Mouse (Mus musculus): ENCODE results near the gene Abca13. TPM values are rescaled to one million over a fixed set of nuclear protein-coding genes. Genes with fewer than 3 reads are reported as not detected.

Abca13 gene
- polyA plus RNA-seq, 1 experiment from 2014 or later: 0.13 TPM

GRCm38 (mm10) chr11:9536811-9537210, 345.1 kb downstream of the Abca13 start:
- WGBS: 57% methylated on average over 6 of the region's 6 CpGs
- H3K36me3 ChIP-seq: no peaks in the 10 kb centered on the region
- no peak overlapping the region for H3K4me2 ChIP-seq (replicated peaks)
- H3K9ac ChIP-seq: no peak overlapping the region
- H3K4me1 ChIP-seq: peaks cover 4% of the 10 kb centered on the region; the same call in 1 of the 2 replicates
- H3K27ac ChIP-seq: no peak overlapping the region
- ATAC-seq (ENCODE audit: insufficient number of reproducible peaks, insufficient read depth, low FRiP score, low TSS enrichment): no peak
- H3K9me3 ChIP-seq: no peaks in the 10 kb centered on the region
- no peaks in the 10 kb centered on the region for H3K27me3 ChIP-seq
- H3K4me3 ChIP-seq: no peak overlapping the region

- no peaks in the 10 kb centered on the region for H3K27me3 ChIP-seq
- WGBS: 42% methylated on average over 1 of the region's 1 CpGs
These were observed 346.6 kb downstream of the Abca13 start for GRCm38 (mm10) chr11:9538328-9538727.

GRCm38 (mm10) chr11:9560026-9560425, 368.3 kb downstream of the Abca13 start:
- no peak overlapping the region for H3K27ac ChIP-seq
- no peak overlapping the region for H3K4me3 ChIP-seq
- H3K9ac ChIP-seq: no peak overlapping the region
- no peak for ATAC-seq (ENCODE audit: insufficient number of reproducible peaks, insufficient read depth, low FRiP score, low TSS enrichment)
- no peaks in the 10 kb centered on the region for H3K4me1 ChIP-seq
- H3K9me3 ChIP-seq: no peaks in the 10 kb centered on the region
- WGBS: 81% methylated on average over 2 of the region's 2 CpGs
- no peaks in the 10 kb centered on the region for H3K27me3 ChIP-seq
- no peaks in the 10 kb centered on the region for H3K36me3 ChIP-seq
- no peak overlapping the region for H3K4me2 ChIP-seq (replicated peaks)

More at GRCm38 (mm10) chr11:9538328-9538727, 346.6 kb downstream of the Abca13 start:
- Histone ChIP-seq H3K4me1 (peaks cover 4% of the 10 kb centered on the region; the same call in 1 of the 2 replicates), H3K27ac (no peak overlapping the region), H3K9ac (no peak overlapping the region), H3K4me3 (no peak overlapping the region), H3K36me3 (no peaks in the 10 kb centered on the region), H3K9me3 (no peaks in the 10 kb centered on the region), H3K4me2 (replicated peaks) (no peak overlapping the region)
- no peak for ATAC-seq (ENCODE audit: insufficient number of reproducible peaks, insufficient read depth, low FRiP score, low TSS enrichment)

- H3K9me3 ChIP-seq: no peaks in the 10 kb centered on the region
- H3K9ac ChIP-seq: no peak overlapping the region
- H3K4me1 ChIP-seq: no peaks in the 10 kb centered on the region
- 85% methylated on average over 2 of the region's 2 CpGs for WGBS
- H3K4me3 ChIP-seq: no peak overlapping the region
- no peak overlapping the region for H3K27ac ChIP-seq
- no peaks in the 10 kb centered on the region for H3K36me3 ChIP-seq
- ATAC-seq (ENCODE audit: insufficient number of reproducible peaks, insufficient read depth, low FRiP score, low TSS enrichment): no peak
- no peak overlapping the region for H3K4me2 ChIP-seq (replicated peaks)
- no peaks in the 10 kb centered on the region for H3K27me3 ChIP-seq
These were observed 376.6 kb downstream of the Abca13 start for GRCm38 (mm10) chr11:9568302-9568701.

GRCm38 (mm10) chr11:9570319-9570718, 378.6 kb downstream of the Abca13 start:
- Histone ChIP-seq H3K4me3 (no peak overlapping the region), H3K9me3 (no peaks in the 10 kb centered on the region), H3K4me2 (replicated peaks) (no peak overlapping the region), H3K9ac (no peak overlapping the region), H3K27ac (no peak overlapping the region), H3K27me3 (no peaks in the 10 kb centered on the region), H3K36me3 (no peaks in the 10 kb centered on the region), H3K4me1 (no peaks in the 10 kb centered on the region)
- no peak for ATAC-seq (ENCODE audit: insufficient number of reproducible peaks, insufficient read depth, low FRiP score, low TSS enrichment)
- WGBS: 71% methylated on average over 6 of the region's 6 CpGs

- H3K9me3 ChIP-seq: no peaks in the 10 kb centered on the region
- H3K4me3 ChIP-seq: no peak overlapping the region
- H3K27me3 ChIP-seq: no peaks in the 10 kb centered on the region
- no peaks in the 10 kb centered on the region for H3K36me3 ChIP-seq
- no peak for ATAC-seq (ENCODE audit: insufficient number of reproducible peaks, insufficient read depth, low FRiP score, low TSS enrichment)
- WGBS: 83% methylated on average over 4 of the region's 4 CpGs
- H3K27ac ChIP-seq: no peak overlapping the region
- no peak overlapping the region for H3K4me2 ChIP-seq (replicated peaks)
- no peaks in the 10 kb centered on the region for H3K4me1 ChIP-seq
- H3K9ac ChIP-seq: no peak overlapping the region
These were observed 383.2 kb downstream of the Abca13 start for GRCm38 (mm10) chr11:9574894-9575293.

GRCm38 (mm10) chr11:9591757-9592316, 400.1 kb downstream of the Abca13 start:
- no peaks in the 10 kb centered on the region for H3K9me3 ChIP-seq
- no peaks in the 10 kb centered on the region for H3K36me3 ChIP-seq
- H3K4me1 ChIP-seq: no peaks in the 10 kb centered on the region
- H3K9ac ChIP-seq: no peak overlapping the region
- no peak overlapping the region for H3K4me3 ChIP-seq
- WGBS: 79% methylated on average over 1 of the region's 1 CpGs
- no peak overlapping the region for H3K27ac ChIP-seq
- H3K27me3 ChIP-seq: no peaks in the 10 kb centered on the region
- no peak for ATAC-seq (ENCODE audit: insufficient number of reproducible peaks, insufficient read depth, low FRiP score, low TSS enrichment)
- no peak overlapping the region for H3K4me2 ChIP-seq (replicated peaks)

GRCm38 (mm10) chr11:9597299-9597698, 405.6 kb downstream of the Abca13 start:
- H3K36me3 ChIP-seq: no peaks in the 10 kb centered on the region
- no peak overlapping the region for H3K4me2 ChIP-seq (replicated peaks)
- no peaks in the 10 kb centered on the region for H3K27me3 ChIP-seq
- no peak overlapping the region for H3K27ac ChIP-seq
- no peaks in the 10 kb centered on the region for H3K4me1 ChIP-seq
- no peaks in the 10 kb centered on the region for H3K9me3 ChIP-seq
- WGBS: 72% methylated on average over 2 of the region's 2 CpGs
- no peak overlapping the region for H3K4me3 ChIP-seq
- no peak for ATAC-seq (ENCODE audit: insufficient number of reproducible peaks, insufficient read depth, low FRiP score, low TSS enrichment)
- H3K9ac ChIP-seq: no peak overlapping the region

- Histone ChIP-seq H3K36me3 (no peaks in the 10 kb centered on the region), H3K27ac (no peak overlapping the region), H3K4me3 (no peak overlapping the region), H3K9ac (no peak overlapping the region), H3K4me2 (replicated peaks) (no peak overlapping the region), H3K4me1 (no peaks in the 10 kb centered on the region), H3K27me3 (no peaks in the 10 kb centered on the region), H3K9me3 (no peaks in the 10 kb centered on the region)
- ATAC-seq (ENCODE audit: insufficient number of reproducible peaks, insufficient read depth, low FRiP score, low TSS enrichment): no peak
- WGBS: 79% methylated on average over 3 of the region's 3 CpGs
These were observed 409.4 kb downstream of the Abca13 start for GRCm38 (mm10) chr11:9601096-9601495.

GRCm38 (mm10) chr11:9602137-9602536, 410.4 kb downstream of the Abca13 start:
- WGBS: 86% methylated on average over 4 of the region's 4 CpGs
- no peak overlapping the region for H3K4me2 ChIP-seq (replicated peaks)
- no peak overlapping the region for H3K4me3 ChIP-seq
- H3K27ac ChIP-seq: no peak overlapping the region
- no peak for ATAC-seq (ENCODE audit: insufficient number of reproducible peaks, insufficient read depth, low FRiP score, low TSS enrichment)
- no peaks in the 10 kb centered on the region for H3K9me3 ChIP-seq
- H3K27me3 ChIP-seq: no peaks in the 10 kb centered on the region
- no peak overlapping the region for H3K9ac ChIP-seq
- H3K4me1 ChIP-seq: no peaks in the 10 kb centered on the region
- no peaks in the 10 kb centered on the region for H3K36me3 ChIP-seq

GRCm38 (mm10) chr11:9608249-9608648, 416.5 kb downstream of the Abca13 start:
- no peaks in the 10 kb centered on the region for H3K4me1 ChIP-seq
- no peaks in the 10 kb centered on the region for H3K9me3 ChIP-seq
- H3K36me3 ChIP-seq: no peaks in the 10 kb centered on the region
- H3K27me3 ChIP-seq: no peaks in the 10 kb centered on the region
- no peak overlapping the region for H3K9ac ChIP-seq
- H3K27ac ChIP-seq: no peak overlapping the region
- H3K4me2 ChIP-seq (replicated peaks): no peak overlapping the region
- ATAC-seq (ENCODE audit: insufficient number of reproducible peaks, insufficient read depth, low FRiP score, low TSS enrichment): no peak
- no peak overlapping the region for H3K4me3 ChIP-seq

GRCm38 (mm10) chr11:9609075-9609474, 417.3 kb downstream of the Abca13 start:
- H3K27me3 ChIP-seq: no peaks in the 10 kb centered on the region

GRCm38 (mm10) chr11:9616133-9616532, 424.4 kb downstream of the Abca13 start:
- H3K36me3 ChIP-seq: no peaks in the 10 kb centered on the region
- no peak for ATAC-seq (ENCODE audit: insufficient number of reproducible peaks, insufficient read depth, low FRiP score, low TSS enrichment)
- H3K9ac ChIP-seq: no peak overlapping the region
- no peaks in the 10 kb centered on the region for H3K4me1 ChIP-seq
- WGBS: 76% methylated on average over 2 of the region's 2 CpGs
- no peaks in the 10 kb centered on the region for H3K9me3 ChIP-seq
- no peak overlapping the region for H3K4me2 ChIP-seq (replicated peaks)
- no peaks in the 10 kb centered on the region for H3K27me3 ChIP-seq
- no peak overlapping the region for H3K27ac ChIP-seq
- no peak overlapping the region for H3K4me3 ChIP-seq

More at GRCm38 (mm10) chr11:9609075-9609474, 417.3 kb downstream of the Abca13 start:
- ATAC-seq (ENCODE audit: insufficient number of reproducible peaks, insufficient read depth, low FRiP score, low TSS enrichment): no peak
- Histone ChIP-seq H3K36me3 (no peaks in the 10 kb centered on the region), H3K4me2 (replicated peaks) (no peak overlapping the region), H3K4me3 (no peak overlapping the region), H3K27ac (no peak overlapping the region), H3K9me3 (no peaks in the 10 kb centered on the region), H3K9ac (no peak overlapping the region), H3K4me1 (no peaks in the 10 kb centered on the region)
- 57% methylated on average over 3 of the region's 3 CpGs for WGBS
